Mouse (Mus musculus): ENCODE data around the gene Ipo9. TPM values are rescaled to one million over a fixed set of nuclear protein-coding genes. Genes with fewer than 3 reads are reported as not detected.

The Ipo9 gene
- 9.3 TPM for polyA plus RNA-seq (2014; fragmentation: Illumina TruSeq; extraction: RNeasy Lipid Tissue Mini Kit (QIAGEN cat#74804); ENCODE audit: insufficient read depth, low read depth, low replicate concordance)

DNA sequence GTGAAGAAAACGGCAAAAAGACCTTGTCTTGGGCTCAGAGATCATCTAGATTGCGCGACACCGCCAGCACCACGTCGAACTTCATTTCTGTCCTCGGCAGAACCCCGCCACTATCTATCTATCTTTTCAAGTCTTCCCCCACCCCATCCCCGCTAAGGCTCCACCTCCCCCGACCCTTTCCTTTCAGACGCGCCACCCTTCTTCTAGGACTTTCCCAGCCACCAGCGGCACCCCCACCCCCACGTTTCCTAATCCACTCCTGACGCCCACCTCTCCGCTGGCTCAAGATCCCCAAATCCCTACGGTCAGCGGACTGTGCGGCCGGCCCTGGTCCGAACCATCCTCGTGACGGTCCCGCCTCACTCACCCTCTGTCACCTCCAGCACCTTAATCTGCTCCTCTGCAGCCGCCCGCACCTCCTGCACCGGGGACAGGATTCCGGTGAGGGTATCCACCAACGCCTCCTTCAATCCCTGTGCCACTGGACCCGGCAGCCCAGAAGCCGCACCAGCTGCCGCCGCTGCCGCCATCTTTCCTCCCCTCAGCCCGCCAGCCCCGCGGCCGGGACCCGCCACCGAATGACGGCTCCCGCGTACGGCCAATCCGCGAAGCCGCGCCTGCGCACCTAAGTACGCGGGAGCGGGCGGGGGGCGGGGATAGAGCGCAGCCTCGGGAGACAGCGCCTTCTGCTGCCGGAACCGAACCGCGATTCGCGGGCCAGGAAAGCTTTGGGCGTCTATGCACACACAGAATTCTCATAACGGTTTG, at the start of gene Ipo9:
Gene Ipo9 (minus strand): TSS at position 599 of the 768 bp plus-strand sequence.

DNA sequence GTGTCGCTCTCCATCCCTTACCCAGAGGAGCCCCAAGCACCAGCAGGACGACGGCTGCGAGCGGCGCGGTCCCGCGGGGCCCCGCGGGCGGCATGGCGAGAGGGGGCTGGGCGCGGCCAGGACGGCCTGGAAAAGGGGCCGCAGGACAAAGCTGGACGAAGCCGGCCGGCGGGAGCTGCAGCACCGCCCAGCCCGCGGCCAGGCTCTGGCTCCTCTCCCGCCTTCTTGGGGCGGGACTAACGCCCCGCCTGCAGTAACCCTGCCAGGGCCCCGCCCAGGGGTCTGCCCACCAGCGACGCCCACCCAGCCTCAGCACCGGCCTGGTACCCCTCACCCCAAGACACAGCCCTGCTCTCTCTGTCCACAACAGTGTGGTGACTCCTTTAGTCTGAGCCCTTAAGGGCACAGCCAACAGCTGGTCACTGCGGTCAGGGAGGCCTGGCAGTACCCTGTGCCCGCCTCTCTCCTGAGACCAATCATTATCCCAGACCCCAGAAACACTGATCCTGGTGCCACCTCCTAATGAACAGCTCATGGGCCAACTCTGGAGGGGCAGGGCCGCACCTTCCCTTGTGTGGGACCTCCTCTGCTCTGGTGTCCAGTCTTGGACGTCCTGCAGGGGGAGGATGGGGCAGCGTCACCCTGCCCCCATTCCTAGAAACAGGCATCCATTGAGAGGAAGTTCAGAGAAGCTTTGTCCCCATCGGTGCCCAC, 55.3 kb downstream of the Ipo9 start, which contains the start of gene Shisa4:
Gene Shisa4 (minus strand): TSS at position 370 of the 714 bp plus-strand sequence.

Other genes starting within 250 kb of the Ipo9 start
- gene Elf3, start 171.9 kb downstream of the Ipo9 start, polyA plus RNA-seq (2014; fragmentation: Illumina TruSeq; extraction: RNeasy Lipid Tissue Mini Kit (QIAGEN cat#74804); ENCODE audit: insufficient read depth, low read depth, low replicate concordance) = 18.8 TPM
- 43.3 TPM for gene Rnpep, start 146.4 kb downstream of the Ipo9 start, polyA plus RNA-seq (2014; fragmentation: Illumina TruSeq; extraction: RNeasy Lipid Tissue Mini Kit (QIAGEN cat#74804); ENCODE audit: insufficient read depth, low read depth, low replicate concordance)
- gene Timm17a, start 116.7 kb downstream of the Ipo9 start, polyA plus RNA-seq (2014; fragmentation: Illumina TruSeq; extraction: RNeasy Lipid Tissue Mini Kit (QIAGEN cat#74804); ENCODE audit: insufficient read depth, low read depth, low replicate concordance) = 64.8 TPM
- gene Lmod1, start 105.7 kb downstream of the Ipo9 start, polyA plus RNA-seq (2014; fragmentation: Illumina TruSeq; extraction: RNeasy Lipid Tissue Mini Kit (QIAGEN cat#74804); ENCODE audit: insufficient read depth, low read depth, low replicate concordance) = 7.1 TPM
- 5.9 TPM for gene Shisa4, start 55.3 kb downstream of the Ipo9 start, polyA plus RNA-seq (2014; fragmentation: Illumina TruSeq; extraction: RNeasy Lipid Tissue Mini Kit (QIAGEN cat#74804); ENCODE audit: insufficient read depth, low read depth, low replicate concordance)
- 3.5 TPM for gene Nav1, start 176.8 kb upstream of the Ipo9 start, polyA plus RNA-seq (2014; fragmentation: Illumina TruSeq; extraction: RNeasy Lipid Tissue Mini Kit (QIAGEN cat#74804); ENCODE audit: insufficient read depth, low read depth, low replicate concordance)